Mouse (Mus musculus) cerebellum, adult 9-10 months (tissue): ENCODE data around the gene Unc13d.
"Not testable (repeated sequence)": the region's sequence is repeated elsewhere in the genome, so short reads cannot be mapped to it uniquely, and the experiment has no call there.

Experiments
- DNase-seq: peaks from one replicate; pipeline ENCODE4 v3.0.0; 2022

Gene Unc13d

GRCm38 (mm10) chr11:116100385-116100784 lies 22.6 kb upstream of the Unc13d start:
- no peak for DNase-seq

- no peak for DNase-seq
Observed at GRCm38 (mm10) chr11:116099462-116099861, 21.7 kb upstream of the Unc13d start.

GRCm38 (mm10) chr11:116098711-116099460 lies 21.1 kb upstream of the Unc13d start:
- no peak for DNase-seq

- no peak for DNase-seq
Observed at GRCm38 (mm10) chr11:116096213-116097108, 18.7 kb upstream of the Unc13d start.

DNA sequence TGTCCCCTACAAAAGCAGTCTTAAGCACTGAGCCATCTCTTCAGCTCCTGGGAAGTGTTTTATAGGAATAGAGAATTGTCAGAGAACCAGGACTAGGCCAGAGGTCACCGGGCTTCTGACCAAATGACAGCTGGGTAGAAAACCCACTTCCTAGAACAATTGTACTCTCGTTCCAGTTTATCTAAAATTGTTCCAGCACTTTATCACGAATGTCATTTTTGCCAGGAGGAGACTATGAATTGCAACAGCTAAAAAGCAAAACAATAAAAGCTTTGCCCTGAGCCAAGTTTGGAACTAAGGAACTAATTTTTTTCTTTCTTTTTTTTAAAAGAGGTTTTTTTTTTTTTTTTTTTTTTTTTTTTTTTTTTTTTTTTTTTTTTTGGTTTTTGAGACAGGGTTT lies 17.8 kb upstream of the Unc13d start:
- no peak for DNase-seq

- no peak for DNase-seq
Observed at GRCm38 (mm10) chr11:116093771-116094565, 16.2 kb upstream of the Unc13d start.

DNA sequence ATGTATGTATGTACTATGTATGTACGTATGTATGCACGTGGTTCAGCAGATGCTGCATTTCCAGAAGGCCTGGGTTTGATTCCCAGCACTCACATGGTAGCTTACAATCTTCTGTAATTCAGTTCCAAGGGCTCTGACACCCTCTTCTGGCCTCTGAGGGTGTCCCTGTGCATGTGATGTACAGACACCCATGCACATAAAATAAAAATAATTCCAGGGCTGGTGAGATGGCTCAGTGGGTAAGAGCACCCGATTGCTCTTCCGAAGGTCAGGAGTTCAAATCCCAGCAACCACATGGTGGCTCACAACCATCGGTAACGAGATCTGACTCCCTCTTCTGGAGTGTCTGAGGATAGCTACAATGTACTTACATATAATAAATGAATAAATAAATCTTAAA lies 15.2 kb upstream of the Unc13d start:
- DNase-seq = not testable (repeated sequence)

DNA sequence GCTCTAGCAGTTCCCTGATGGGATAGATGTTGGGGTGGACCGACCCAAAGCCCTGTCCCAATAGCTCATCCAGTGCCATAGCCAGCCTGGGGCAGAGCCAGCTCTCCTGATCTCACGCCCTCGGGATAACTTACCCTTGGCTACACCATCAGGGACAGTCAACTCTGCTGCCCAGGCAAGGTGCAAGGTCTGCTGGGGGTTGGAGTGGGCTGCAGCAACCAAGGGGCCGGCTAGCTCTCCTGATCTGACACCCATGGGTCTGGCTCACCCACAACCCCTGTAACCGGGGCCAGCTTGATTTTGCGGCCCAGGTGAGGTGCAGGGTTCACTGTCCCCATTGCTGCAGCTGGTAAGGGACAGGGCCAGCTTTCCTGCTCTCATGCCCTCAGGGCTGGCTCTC lies 13.8 kb upstream of the Unc13d start:
- DNase-seq = no peak

DNA sequence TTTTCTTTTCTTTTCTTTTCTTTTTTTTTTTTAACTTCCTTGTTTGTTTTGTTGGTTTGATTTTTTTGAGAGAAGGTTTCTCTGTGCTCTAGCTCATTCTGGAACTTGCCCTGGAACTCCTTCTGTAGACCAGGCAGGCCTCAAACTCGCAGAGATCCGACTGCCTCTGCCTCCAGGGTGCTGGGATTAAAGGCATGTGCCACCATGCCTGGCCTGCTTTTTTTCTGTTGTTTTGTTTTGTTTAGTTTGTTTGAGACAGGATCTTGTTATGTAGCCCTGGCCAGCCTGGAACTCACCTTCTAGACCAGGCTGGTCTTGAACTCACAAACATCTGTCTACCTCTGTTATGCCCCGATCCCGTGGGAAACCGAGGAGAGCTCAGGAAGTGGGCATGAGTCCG lies 11.8 kb upstream of the Unc13d start:
- no peak for DNase-seq

DNA sequence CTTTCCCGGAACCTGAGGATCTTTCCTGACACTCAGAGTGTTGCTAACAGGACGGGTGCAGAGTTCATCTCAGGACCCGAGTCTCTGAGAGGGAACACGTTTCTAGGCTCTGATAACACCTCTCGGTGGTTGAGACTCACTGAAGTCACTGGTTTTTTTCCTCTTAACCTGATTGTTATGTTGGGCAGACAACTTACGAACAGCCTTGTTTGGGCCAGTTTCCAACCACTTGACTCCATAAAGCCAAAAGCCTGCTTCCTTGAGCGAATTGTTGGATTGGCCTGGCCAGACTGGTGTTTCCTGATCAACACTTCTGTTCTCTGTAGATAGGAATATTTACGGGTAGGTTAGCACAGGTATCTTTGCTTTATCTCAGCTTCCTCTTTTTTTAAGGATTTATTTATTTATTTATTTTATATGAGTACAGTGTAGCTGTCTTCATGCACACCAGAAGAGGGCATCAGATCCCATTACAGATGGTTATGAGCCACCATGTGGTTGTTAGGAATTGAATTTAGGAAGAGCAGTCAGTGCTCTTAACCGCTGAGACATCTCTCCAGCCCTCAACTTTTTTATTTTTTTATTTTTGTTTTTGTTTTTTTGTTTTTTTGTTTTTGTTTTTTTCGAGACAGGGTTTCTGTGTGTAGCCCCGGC lies 11.1 kb upstream of the Unc13d start:
- peak; percentile 56 for DNase-seq

- peak; percentile 39 for DNase-seq
Observed at GRCm38 (mm10) chr11:116088188-116088587, 10.4 kb upstream of the Unc13d start.

GRCm38 (mm10) chr11:116087194-116088130 lies 9.7 kb upstream of the Unc13d start:
- peak; percentile 88 for DNase-seq

DNA sequence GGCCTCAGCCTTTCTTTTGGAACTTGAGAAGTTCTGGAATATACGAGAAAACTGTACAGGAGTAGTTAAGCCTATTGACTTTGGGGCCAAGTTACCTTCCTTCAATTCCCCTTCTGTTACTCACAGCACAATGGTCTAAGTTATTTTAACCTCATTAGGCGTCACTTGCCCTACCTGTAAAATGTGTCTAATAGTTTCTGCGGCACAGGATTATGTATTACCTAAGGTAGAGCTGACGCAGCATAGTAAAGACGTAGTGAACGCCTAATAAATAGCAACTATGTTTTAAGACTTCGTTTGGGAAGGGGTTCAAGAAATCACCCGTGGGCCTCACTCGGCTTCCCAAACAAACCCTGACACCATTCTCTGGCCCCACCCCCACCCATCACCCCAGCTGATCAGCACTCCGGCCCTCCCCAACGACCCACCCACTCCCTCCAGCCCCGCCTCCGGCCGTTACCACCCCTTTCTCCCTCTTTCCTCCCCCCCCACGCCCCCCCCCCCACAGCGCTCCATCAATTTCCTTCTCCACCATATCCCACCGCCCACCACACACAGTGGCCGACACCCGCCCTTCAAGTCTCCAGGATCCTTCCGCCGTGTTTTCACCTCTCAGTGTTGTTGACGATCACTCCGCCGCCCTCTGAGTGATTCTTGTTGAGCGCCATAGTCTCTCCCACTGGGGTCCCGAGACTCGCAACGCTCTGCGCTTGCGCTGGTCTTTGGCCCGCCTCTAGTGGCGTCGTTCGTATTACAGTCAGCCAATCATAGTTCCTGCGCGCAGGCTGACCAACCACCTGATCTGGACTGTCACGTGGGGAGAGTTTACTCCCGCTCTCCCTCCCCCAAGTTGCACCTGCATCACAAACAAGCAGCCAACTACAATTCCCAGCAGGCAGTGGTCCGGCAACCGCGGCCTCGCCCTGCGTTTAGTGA lies 8.8 kb upstream of the Unc13d start, which contains the start of gene Wbp2:
Gene Wbp2 (minus strand): TSS at position 738 of the 936 bp plus-strand sequence.
- peak; percentile 99 for DNase-seq

DNA sequence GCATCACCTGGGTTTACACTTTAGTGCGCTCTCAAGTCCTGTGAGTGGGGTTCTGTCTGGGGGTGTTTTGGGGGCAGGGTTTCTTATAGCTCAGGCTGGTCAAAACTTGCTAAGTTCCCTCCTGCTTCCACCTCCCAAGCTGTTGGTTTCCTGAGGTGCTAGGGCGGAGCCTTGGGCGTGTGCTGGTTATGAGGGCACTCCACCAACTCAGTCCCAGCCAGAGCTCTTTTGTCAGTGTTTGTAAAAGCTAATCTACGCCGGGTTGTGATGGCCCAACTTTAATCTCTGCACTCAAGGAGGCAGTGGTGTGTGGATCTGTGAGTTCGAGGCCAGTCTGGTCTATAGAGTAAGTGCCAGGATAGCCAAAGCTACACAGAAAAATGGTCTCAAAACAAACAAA lies 6.4 kb upstream of the Unc13d start:
- DNase-seq = peak; percentile 42

- DNase-seq = peak; percentile 56
Observed at GRCm38 (mm10) chr11:116083096-116083672, 5.4 kb upstream of the Unc13d start.

DNA sequence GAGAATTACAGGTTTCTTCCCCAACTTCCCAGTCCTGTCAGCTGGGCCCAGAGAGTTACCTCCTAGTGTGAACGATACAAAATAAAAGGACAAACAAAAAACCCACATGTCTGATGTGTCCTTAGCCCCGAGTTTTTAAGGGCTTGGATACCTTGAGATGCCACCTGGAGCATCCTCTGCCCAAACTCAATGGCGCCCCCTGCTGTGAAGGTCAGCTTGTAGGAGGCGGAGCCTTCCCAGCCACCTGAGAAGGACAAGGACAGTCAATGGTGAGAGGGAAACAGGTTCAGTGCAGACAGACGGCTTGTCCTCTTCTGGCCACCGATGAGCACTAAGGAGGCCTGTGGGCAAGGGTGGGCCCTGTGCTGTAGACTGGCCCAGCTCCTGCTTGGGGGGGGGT lies 3.3 kb upstream of the Unc13d start:
- peak; percentile 85 for DNase-seq

GRCm38 (mm10) chr11:116079511-116079910 lies 1.8 kb upstream of the Unc13d start:
- DNase-seq = peak; percentile 64

DNA sequence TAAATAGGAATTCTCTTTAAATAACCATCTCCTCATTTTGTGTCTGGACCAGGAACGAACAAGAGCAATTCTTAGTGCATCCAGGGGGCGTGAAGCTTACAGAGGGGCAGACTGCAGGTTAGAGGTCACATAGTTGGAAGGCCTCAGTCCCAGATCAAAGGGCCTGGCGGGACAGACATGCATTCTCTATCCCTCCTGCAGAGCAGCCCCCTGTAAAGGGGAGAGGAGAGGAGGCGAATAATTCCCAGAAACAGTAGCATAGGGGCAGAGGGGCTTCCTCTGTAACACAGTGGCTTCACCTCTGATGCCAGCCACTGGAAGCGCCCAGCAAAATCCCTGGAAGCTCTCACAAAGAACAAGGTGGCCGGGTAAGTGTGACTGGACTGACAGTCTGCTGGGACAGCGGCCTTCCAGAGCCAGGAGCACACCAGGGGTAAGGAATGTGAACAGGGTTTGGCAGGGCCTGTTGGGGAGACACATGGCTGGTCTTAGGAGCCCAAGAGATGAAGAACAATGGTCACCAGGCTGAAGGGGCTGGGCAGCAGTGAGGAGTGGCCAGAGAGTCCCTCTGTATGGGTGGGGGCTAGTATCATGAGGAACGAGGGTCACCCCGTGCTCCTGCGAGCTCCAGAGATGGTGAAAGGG lies 1.0 kb upstream of the Unc13d start:
- DNase-seq = peak; percentile 51

DNA sequence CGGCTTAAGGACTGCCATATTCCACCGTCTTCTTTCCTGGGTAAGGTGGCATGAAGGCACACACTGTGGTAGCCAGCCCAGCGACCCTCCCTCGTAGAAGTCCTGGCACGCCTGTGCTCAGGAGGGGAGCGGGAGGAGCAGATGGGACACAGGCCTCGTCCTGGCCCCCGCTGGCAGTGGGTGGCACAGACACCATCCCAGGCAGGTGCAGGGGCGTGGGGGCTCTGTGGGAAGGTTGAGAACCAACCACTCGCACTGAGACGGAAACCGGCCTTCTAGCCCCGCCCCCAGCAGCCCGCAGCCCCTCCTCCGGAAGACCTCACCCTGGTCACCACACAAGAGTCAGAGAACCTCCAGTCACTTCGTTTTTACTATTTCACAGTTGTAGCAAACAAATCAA lies 460 bp upstream of the Unc13d start:
- DNase-seq = peak; percentile 63
